Comparison of ENCODE assay signal across 21 mouse cellular contexts in genomic region chr10:53915719-53916118, GRCm38 (mm10).
DNase-seq lines count a peak whose midpoint lies in the region; ATAC-seq and TF ChIP-seq lines count a peak whose summit lies in the region.
"Had no signal": no experiment of that assay in that cellular context is flagged by ENCODE, and none has a peak within 500 bp of the region (broad histone marks: within the 10 kb centered on the region; RNA-seq: fewer than 3 reads in every experiment).

No protein-coding gene starts in this region.

- H3K9ac ChIP-seq in hindbrain, postnatal 0 days (replicated peaks; ENCODE audit: low read length): no peak overlapping the region
- no peak overlapping the region for H3K9ac ChIP-seq in hindbrain, embryonic 11.5 days (ENCODE audit: low read depth, low read length)
- no peak overlapping the region for H3K9ac ChIP-seq in kidney, postnatal 0 days (ENCODE audit: low read depth, low read length)
- H3K9ac ChIP-seq in midbrain, embryonic 13.5 days (replicated peaks): no peak overlapping the region
- no peak overlapping the region for H3K9ac ChIP-seq in midbrain, embryonic 15.5 days
- H3K9ac ChIP-seq: embryonic facial prominence, embryonic 15.5 days; heart, embryonic 13.5 days had no signal

- WGBS in hindbrain, postnatal 0 days: 69% methylated on average over 6 of the region's 6 CpGs
- WGBS in hindbrain, embryonic 11.5 days: 81% methylated on average over 6 of the region's 6 CpGs
- WGBS in kidney, postnatal 0 days: 57% methylated on average over 6 of the region's 6 CpGs
- 68% methylated on average over 6 of the region's 6 CpGs for WGBS in midbrain, embryonic 13.5 days
- 85% methylated on average over 6 of the region's 6 CpGs for whole genome bisulfite sequencing in midbrain, embryonic 10.5 days
- WGBS in midbrain, embryonic 15.5 days: 60% methylated on average over 6 of the region's 6 CpGs

- DNase-seq in hindbrain, postnatal 0 days (ENCODE audit: low spot score): no peak
- no peak for DNase-seq in hindbrain, embryonic 11.5 days (ENCODE audit: low spot score)
- DNase-seq in kidney, postnatal 0 days (ENCODE audit: low spot score): no peak
- DNase-seq in kidney, postnatal 4 days: no peak
- DNase-seq in midbrain, embryonic 10.5 days (ENCODE audit: low spot score): no peak
- no peak for DNase-seq in right cerebral cortex, postnatal 25 days
- DNase-seq: adrenal gland, postnatal 10 days; cerebellum, adult 11 months; cerebellum, adult 8-10 months; cerebellum, postnatal 14 days; gastrocnemius, adult 2 months; gastrocnemius, postnatal 25 days; heart, adult 11 months; heart, postnatal 36 days had no signal

- H3K4me3 ChIP-seq in hindbrain, postnatal 0 days (ENCODE audit: low read length): no peak overlapping the region
- no peak overlapping the region for H3K4me3 ChIP-seq in hindbrain, embryonic 11.5 days (ENCODE audit: low read depth, low read length)
- H3K4me3 ChIP-seq in kidney, postnatal 0 days (replicated peaks; ENCODE audit: low read depth, low read length): no peak overlapping the region
- no peak overlapping the region for H3K4me3 ChIP-seq in midbrain, embryonic 13.5 days (replicated peaks)
- no peak overlapping the region for H3K4me3 ChIP-seq in midbrain, embryonic 10.5 days
- H3K4me3 ChIP-seq in midbrain, embryonic 15.5 days: no peak overlapping the region
- H3K4me3 ChIP-seq: embryonic facial prominence, embryonic 15.5 days; erythroblast, embryonic 14.5 days; forebrain, embryonic 10.5 days; gastrocnemius, adult 2 months; heart, embryonic 13.5 days had no signal

- no peak for TF ChIP-seq CTCF in hindbrain, postnatal 0 days (IDR thresholded peaks at IDR 0.05; ENCODE audit: low read depth)
- TF ChIP-seq CTCF in kidney, postnatal 0 days (IDR thresholded peaks at IDR 0.05; ENCODE audit: low read depth): no peak

- H3K4me2 ChIP-seq in hindbrain, postnatal 0 days (ENCODE audit: low read depth, low read length): no peak overlapping the region
- H3K4me2 ChIP-seq in hindbrain, embryonic 11.5 days (replicated peaks; ENCODE audit: low read depth, low read length): no peak overlapping the region
- H3K4me2 ChIP-seq in kidney, postnatal 0 days (ENCODE audit: low read length): peak overlapping the region; percentile 16; the same call in 1 of the 2 replicates
- no peak overlapping the region for H3K4me2 ChIP-seq in midbrain, embryonic 13.5 days (replicated peaks)
- H3K4me2 ChIP-seq in midbrain, embryonic 15.5 days: no peak overlapping the region
- H3K4me2 ChIP-seq: embryonic facial prominence, embryonic 15.5 days; heart, embryonic 13.5 days had no signal

- H3K27ac ChIP-seq in hindbrain, postnatal 0 days: no peak overlapping the region
- H3K27ac ChIP-seq in hindbrain, embryonic 11.5 days (ENCODE audit: low read depth, low read length): no peak overlapping the region
- no peak overlapping the region for H3K27ac ChIP-seq in kidney, postnatal 0 days
- no peak overlapping the region for H3K27ac ChIP-seq in midbrain, embryonic 13.5 days
- no peak overlapping the region for H3K27ac ChIP-seq in midbrain, embryonic 10.5 days (replicated peaks)
- H3K27ac ChIP-seq in midbrain, embryonic 15.5 days: 0 out of 2 replicates have a peak overlapping the region, but pooled peaks have one; percentile 22
- H3K27ac ChIP-seq: embryonic facial prominence, embryonic 15.5 days; forebrain, embryonic 10.5 days; gastrocnemius, adult 2 months; heart, embryonic 13.5 days had no signal

- no peaks in the 10 kb centered on the region for H3K36me3 ChIP-seq in hindbrain, postnatal 0 days (ENCODE audit: insufficient read depth, low read length)
- no peaks in the 10 kb centered on the region for H3K36me3 ChIP-seq in hindbrain, embryonic 11.5 days (ENCODE audit: control insufficient read depth, insufficient read depth, low read length)
- H3K36me3 ChIP-seq in kidney, postnatal 0 days (ENCODE audit: insufficient read depth, low read length): no peaks in the 10 kb centered on the region
- no peaks in the 10 kb centered on the region for H3K36me3 ChIP-seq in midbrain, embryonic 13.5 days
- no peaks in the 10 kb centered on the region for H3K36me3 ChIP-seq in midbrain, embryonic 10.5 days
- no peaks in the 10 kb centered on the region for H3K36me3 ChIP-seq in midbrain, embryonic 15.5 days (replicated peaks)
- H3K36me3 ChIP-seq: embryonic facial prominence, embryonic 15.5 days; forebrain, embryonic 10.5 days had no signal

- ATAC-seq in hindbrain, postnatal 0 days: 0 out of 2 replicates have a peak, but pooled peaks have one; percentile 27
- no peak for ATAC-seq in hindbrain, embryonic 11.5 days (ENCODE audit: low FRiP score)
- ATAC-seq in kidney, postnatal 0 days (replicated peaks; ENCODE audit: low FRiP score, low read depth): no peak
- peak; percentile 36 for ATAC-seq in midbrain, embryonic 13.5 days
- peak; percentile 62 for ATAC-seq in midbrain, embryonic 15.5 days (replicated peaks)
- ATAC-seq: forebrain, embryonic 14.5 days had no signal

- no peaks in the 10 kb centered on the region for H3K9me3 ChIP-seq in hindbrain, postnatal 0 days (ENCODE audit: low read length)
- no peaks in the 10 kb centered on the region for H3K9me3 ChIP-seq in hindbrain, embryonic 11.5 days (ENCODE audit: control insufficient read depth, low read length)
- no peaks in the 10 kb centered on the region for H3K9me3 ChIP-seq in kidney, postnatal 0 days (replicated peaks; ENCODE audit: low read length)
- H3K9me3 ChIP-seq in midbrain, embryonic 13.5 days: no peaks in the 10 kb centered on the region
- H3K9me3 ChIP-seq in midbrain, embryonic 10.5 days (replicated peaks): no peaks in the 10 kb centered on the region
- no peaks in the 10 kb centered on the region for H3K9me3 ChIP-seq in midbrain, embryonic 15.5 days
- H3K9me3 ChIP-seq: embryonic facial prominence, embryonic 15.5 days; forebrain, embryonic 10.5 days; heart, embryonic 13.5 days had no signal

- H3K4me1 ChIP-seq in hindbrain, postnatal 0 days (ENCODE audit: insufficient read depth, low read length): no peaks in the 10 kb centered on the region
- no peaks in the 10 kb centered on the region for H3K4me1 ChIP-seq in hindbrain, embryonic 11.5 days (replicated peaks; ENCODE audit: control insufficient read depth, insufficient read depth, low read length)
- no peaks in the 10 kb centered on the region for H3K4me1 ChIP-seq in kidney, postnatal 0 days (replicated peaks; ENCODE audit: insufficient read depth, low read length)
- H3K4me1 ChIP-seq in midbrain, embryonic 13.5 days (replicated peaks): 0 out of 2 replicates have a peak, but pooled peaks cover 5% of the 10 kb centered on the region
- no peaks in the 10 kb centered on the region for H3K4me1 ChIP-seq in midbrain, embryonic 10.5 days
- H3K4me1 ChIP-seq in midbrain, embryonic 15.5 days: 0 out of 2 replicates have a peak, but pooled peaks cover 2% of the 10 kb centered on the region
- H3K4me1 ChIP-seq: embryonic facial prominence, embryonic 15.5 days; forebrain, embryonic 10.5 days; heart, embryonic 13.5 days had no signal

- H3K27me3 ChIP-seq in hindbrain, postnatal 0 days (ENCODE audit: insufficient read depth, low read length): no peaks in the 10 kb centered on the region
- no peaks in the 10 kb centered on the region for H3K27me3 ChIP-seq in hindbrain, embryonic 11.5 days (ENCODE audit: control insufficient read depth, insufficient read depth, low read length)
- H3K27me3 ChIP-seq in kidney, postnatal 0 days (ENCODE audit: insufficient read depth, low read length): no peaks in the 10 kb centered on the region
- H3K27me3 ChIP-seq in midbrain, embryonic 13.5 days: no peaks in the 10 kb centered on the region
- H3K27me3 ChIP-seq in midbrain, embryonic 10.5 days (ENCODE audit: low read depth, poor library complexity, severe bottlenecking): no peaks in the 10 kb centered on the region
- no peaks in the 10 kb centered on the region for H3K27me3 ChIP-seq in midbrain, embryonic 15.5 days (replicated peaks)
- H3K27me3 ChIP-seq: embryonic facial prominence, embryonic 15.5 days; heart, embryonic 13.5 days had no signal

Comparison
In these comparisons a context has a peak if more than half of its experiments do, and no peak if none do; other contexts are left out.
1. ATAC-seq: peak in hindbrain, postnatal 0 days (single experiment), midbrain, embryonic 13.5 days (single experiment) and midbrain, embryonic 15.5 days (single experiment); none in hindbrain, embryonic 11.5 days (single experiment) and kidney, postnatal 0 days (single experiment).